Mouse (Mus musculus): Measurements from ENCODE around the gene Dpm3.

DNA sequence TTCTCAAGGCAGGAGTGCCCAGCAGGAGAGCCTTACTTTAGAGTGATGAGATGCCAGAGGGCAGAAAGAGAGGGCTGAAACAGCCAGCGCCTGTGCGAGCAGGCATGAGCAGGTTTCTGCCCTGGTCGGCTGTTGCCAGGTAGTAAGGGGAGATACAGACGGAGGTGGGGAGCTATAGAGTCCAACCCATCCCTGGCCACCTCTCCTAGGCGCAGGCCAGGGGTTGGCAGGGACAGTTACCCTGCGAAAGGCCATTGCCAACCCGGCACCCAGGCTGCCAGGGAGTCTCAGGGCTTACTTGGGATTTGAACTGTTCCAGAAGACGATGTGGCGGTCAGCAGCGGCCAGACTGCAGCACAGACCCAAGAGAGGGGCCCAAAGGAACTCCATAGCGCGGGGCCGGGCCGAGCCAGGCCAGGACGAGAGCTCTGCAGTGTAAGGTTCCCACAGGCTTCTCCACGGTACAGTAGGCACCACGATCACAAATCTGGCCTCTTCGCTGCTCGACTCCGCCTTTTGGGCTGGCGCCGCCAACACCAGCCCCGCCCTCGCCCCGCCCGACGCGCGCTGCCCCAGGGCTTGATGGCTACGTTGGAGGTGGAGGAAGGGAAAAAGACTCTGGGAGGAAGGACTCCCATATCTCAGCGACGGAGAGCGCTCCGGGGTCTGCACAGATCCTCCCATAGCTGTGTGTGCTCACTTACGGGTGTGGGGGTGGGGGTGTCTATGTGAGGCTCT, 20.2 kb downstream of the Dpm3 start:
- TF ChIP-seq CTCF (IDR thresholded peaks at IDR 0.05; ENCODE audit: low read depth) (no peak), EP300 (IDR thresholded peaks at IDR 0.05; ENCODE audit: low read depth) (no peak)

Measured in liver, postnatal 0 days (tissue).